Mouse (Mus musculus) forebrain, embryonic 11.5 days (tissue): ENCODE results near the gene Slc22a23. TPM values are rescaled to one million over a fixed set of nuclear protein-coding genes. Genes with fewer than 3 reads are reported as not detected.

Experiments used
- ATAC-seq: fragments of 200-750 bp; cut with Nextera tagmentation; replicated peaks from 2 replicates; pipeline ENCODE4 v1.8.0; 2017; ENCODE audit warnings: moderate TSS enrichment; ENCODE audit not compliant: low FRiP score
- DNase-seq: peaks from one replicate; pipeline ENCODE4 v3.0.0-alpha.2; 2017; ENCODE audit warnings: low spot score
- H3K27ac ChIP-seq: fragments of 300-500 bp; sonication (generic); 2 replicates; pipeline ENCODE4 v1.5.1; 2014; ENCODE audit warnings: low read depth, low read length
- H3K27me3 ChIP-seq: fragments of 300-500 bp; sonication (generic); 2 replicates; pipeline ENCODE4 v1.6.1; 2014; ENCODE audit warnings: mild to moderate bottlenecking, low read length, mixed read lengths; ENCODE audit not compliant: control insufficient read depth, insufficient read depth
- H3K36me3 ChIP-seq: fragments of 300-500 bp; sonication (generic); 2 replicates; pipeline ENCODE4 v1.6.1; 2014; ENCODE audit warnings: mild to moderate bottlenecking, low read length, moderate library complexity, mixed read lengths; ENCODE audit not compliant: control insufficient read depth, insufficient read depth
- H3K4me1 ChIP-seq: fragments of 300-500 bp; sonication (generic); replicated peaks from 2 replicates; pipeline ENCODE4 v1.6.1; 2014; ENCODE audit warnings: low read length, mixed read lengths; ENCODE audit not compliant: control insufficient read depth, insufficient read depth
- H3K4me2 ChIP-seq: fragments of 300-500 bp; sonication (generic); 2 replicates; pipeline ENCODE4 v1.6.1; 2014; ENCODE audit warnings: low read depth, mild to moderate bottlenecking, low read length, moderate library complexity, mixed read lengths; ENCODE audit not compliant: severe bottlenecking
- H3K4me3 ChIP-seq: fragments of 300-500 bp; sonication (generic); 2 replicates; pipeline ENCODE4 v1.5.1; 2014; ENCODE audit warnings: low read depth, low read length
- H3K9ac ChIP-seq: fragments of 300-500 bp; sonication (generic); 2 replicates; pipeline ENCODE4 v1.6.1; 2014; ENCODE audit warnings: low read length
- H3K9me3 ChIP-seq: fragments of 300-500 bp; sonication (generic); 2 replicates; pipeline ENCODE4 v1.6.1; 2016; ENCODE audit warnings: low read length, mixed read lengths; ENCODE audit not compliant: control insufficient read depth
- WGBS: fragments of 180-500 bp; shearing (Covaris S2); extraction: QIAGEN DNeasy Blood & Tissue Kit; methylation state at CpG from one replicate; pipeline ENCODE4 v1.1.7; 2014; 5-methylcytosine and 5-hydroxymethylcytosine counted together
- polyA plus RNA-seq: library from polyadenylated mRNA; unstranded; fragments of >200 nt; fragmentation: Nextera tagmentation; extraction: Ambion mirVana; gene quantifications from 2 replicates; pipeline ENCODE4 v1.2.1, GENCODE M21; 2014

Gene Slc22a23
- polyA plus RNA-seq, 1 experiment from 2014 or later: 16.9 TPM

DNA sequence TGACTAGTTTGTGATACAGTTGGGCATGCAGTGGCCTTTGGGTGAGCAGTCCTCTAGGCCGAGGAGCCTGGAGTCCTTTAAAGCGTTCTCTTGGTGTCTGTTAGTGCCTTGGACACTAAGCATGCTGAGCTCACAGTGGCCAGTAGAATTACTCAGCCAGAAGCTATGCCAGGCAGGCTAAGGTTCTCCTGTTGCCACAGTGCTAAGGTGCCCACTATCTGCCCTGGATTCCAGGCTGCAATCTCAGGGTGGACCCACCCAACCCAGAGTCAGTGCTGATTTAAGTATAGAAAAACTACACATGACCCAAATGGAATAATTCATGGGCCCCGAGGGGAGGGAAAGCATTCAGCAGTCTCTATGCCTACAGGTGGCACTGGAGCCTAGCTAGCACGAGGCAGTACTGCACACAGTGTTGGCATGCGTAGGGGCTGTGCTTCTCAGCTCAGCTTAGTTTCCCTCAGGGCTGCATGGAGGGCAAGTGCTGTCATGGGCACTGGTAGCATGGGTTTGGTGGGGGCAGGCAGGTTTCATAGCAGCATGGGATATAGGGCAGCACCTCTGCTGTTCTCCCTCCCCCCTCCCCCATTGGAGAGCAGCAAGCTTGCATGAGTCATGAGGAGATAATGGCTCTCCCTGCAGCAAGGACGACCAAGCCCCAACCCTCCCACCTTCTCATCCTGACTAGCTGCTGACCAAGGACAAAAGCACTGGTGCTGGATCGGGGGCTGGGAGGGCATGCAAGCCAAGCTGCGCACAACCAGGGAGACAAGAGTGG is 152.4 kb downstream of the Slc22a23 start:
- Histone ChIP-seq H3K4me3 (no peak overlapping the region), H3K9ac (no peak overlapping the region), H3K27ac (no peak overlapping the region), H3K9me3 (no peaks in the 10 kb centered on the region), H3K4me1 (peaks cover 9% of the 10 kb centered on the region), H3K36me3 (peaks cover 6% of the 10 kb centered on the region; the same call in 1 of the 2 replicates), H3K27me3 (no peaks in the 10 kb centered on the region), H3K4me2 (no peak overlapping the region)
- peak; percentile 64; the same call in 1 of the 2 replicates for ATAC-seq
- no peak for DNase-seq
- WGBS: 72% methylated on average over 8 of the region's 8 CpGs

DNA sequence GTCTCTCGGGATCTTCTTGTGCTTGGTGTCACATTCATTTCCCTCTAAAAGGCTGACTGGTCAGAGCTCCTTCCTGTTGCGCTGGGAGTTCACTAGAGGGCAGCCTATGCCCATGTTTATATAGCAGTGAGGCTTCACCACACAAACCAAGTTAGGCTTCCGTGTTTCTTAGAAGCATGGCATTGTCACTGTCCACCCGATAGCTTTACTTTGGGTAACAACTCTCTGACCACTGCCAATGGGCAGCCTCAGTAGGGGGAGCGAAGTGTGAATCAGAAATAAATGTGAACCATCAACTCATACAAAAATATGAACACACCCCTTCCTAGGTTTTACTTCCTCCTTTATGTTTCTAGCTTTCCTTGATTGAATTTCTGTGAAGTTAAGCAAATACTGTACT is 157.4 kb downstream of the Slc22a23 start:
- Histone ChIP-seq H3K9me3 (no peaks in the 10 kb centered on the region), H3K9ac (no peak overlapping the region), H3K4me1 (no peaks in the 10 kb centered on the region), H3K27me3 (no peaks in the 10 kb centered on the region), H3K4me3 (no peak overlapping the region), H3K4me2 (no peak overlapping the region), H3K36me3 (no peaks in the 10 kb centered on the region; the same call in 1 of the 2 replicates), H3K27ac (no peak overlapping the region)
- ATAC-seq (peak; percentile 86), DNase-seq (peak; percentile 69)
- WGBS: 14% methylated on average over 5 of the region's 5 CpGs

DNA sequence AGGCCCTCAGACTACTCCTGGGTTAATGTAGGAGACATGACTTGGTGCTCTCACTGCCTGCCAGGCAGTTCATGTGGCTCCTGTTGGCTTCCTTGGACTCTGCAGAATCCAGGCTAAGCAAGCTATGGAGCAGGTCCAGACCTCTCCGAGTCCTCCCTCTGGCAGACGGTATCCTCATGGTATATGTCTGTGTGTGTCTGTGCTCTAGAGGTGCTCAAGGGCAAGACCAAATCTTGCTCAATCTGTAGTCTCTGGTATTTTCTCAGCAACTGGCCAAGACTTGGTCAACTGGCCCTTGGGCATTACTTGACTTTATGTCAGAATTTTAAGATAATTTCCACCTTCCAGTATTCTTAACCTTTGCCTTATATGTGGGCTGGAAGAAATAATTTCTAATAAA is 159.6 kb downstream of the Slc22a23 start:
- Histone ChIP-seq H3K27ac (no peak overlapping the region), H3K36me3 (peaks cover 5% of the 10 kb centered on the region; the same call in 1 of the 2 replicates), H3K27me3 (no peaks in the 10 kb centered on the region), H3K4me3 (no peak overlapping the region), H3K9me3 (no peaks in the 10 kb centered on the region), H3K4me1 (no peaks in the 10 kb centered on the region), H3K4me2 (no peak overlapping the region), H3K9ac (no peak overlapping the region)
- ATAC-seq: no peak
- no peak for DNase-seq
- 100% methylated on average over 2 of the region's 2 CpGs for WGBS

GRCm38 (mm10) chr13:34181624-34182023 is 163.4 kb downstream of the Slc22a23 start:
- Histone ChIP-seq H3K36me3 (peaks cover 5% of the 10 kb centered on the region; the same call in 1 of the 2 replicates), H3K27ac (no peak overlapping the region), H3K4me3 (no peak overlapping the region), H3K4me2 (no peak overlapping the region), H3K9me3 (no peaks in the 10 kb centered on the region), H3K9ac (no peak overlapping the region), H3K4me1 (no peaks in the 10 kb centered on the region), H3K27me3 (no peaks in the 10 kb centered on the region)
- WGBS: 88% methylated on average over 5 of the region's 5 CpGs
- DNase-seq: no peak
- no peak for ATAC-seq

- no peak for DNase-seq
- H3K27ac ChIP-seq: no peak overlapping the region
- 91% methylated on average over 6 of the region's 6 CpGs for WGBS
- no peaks in the 10 kb centered on the region for H3K27me3 ChIP-seq
- no peak overlapping the region for H3K9ac ChIP-seq
- no peaks in the 10 kb centered on the region for H3K9me3 ChIP-seq
- no peaks in the 10 kb centered on the region for H3K4me1 ChIP-seq
- no peak for ATAC-seq
- no peak overlapping the region for H3K4me3 ChIP-seq
- H3K4me2 ChIP-seq: no peak overlapping the region
- H3K36me3 ChIP-seq: no peaks in the 10 kb centered on the region; the same call in 1 of the 2 replicates
Observed at GRCm38 (mm10) chr13:34174025-34174424, 171.0 kb downstream of the Slc22a23 start.

- Histone ChIP-seq H3K4me1 (peaks cover 2% of the 10 kb centered on the region; the same call in 1 of the 2 replicates), H3K4me3 (peak overlapping the region; percentile 69), H3K27me3 (no peaks in the 10 kb centered on the region), H3K36me3 (peaks cover 7% of the 10 kb centered on the region; the same call in 1 of the 2 replicates), H3K9me3 (0 out of 2 replicates have a peak, but pooled peaks cover 2% of the 10 kb centered on the region), H3K4me2 (peak overlapping the region; percentile 56), H3K27ac (peak overlapping the region; percentile 84; the same call in 1 of the 2 replicates), H3K9ac (peak overlapping the region; percentile 69)
- 47% methylated on average over 12 of the region's 12 CpGs for WGBS
- no peak for DNase-seq
- no peak; the same call in 1 of the 2 replicates for ATAC-seq
Observed at GRCm38 (mm10) chr13:34163304-34163975, 181.5 kb downstream of the Slc22a23 start.

- H3K4me3 ChIP-seq: peak within 1 kb of the TSS; percentile 69
- H3K4me2 ChIP-seq: peak within 1 kb of the TSS; percentile 56
- H3K9me3 ChIP-seq: 0 out of 2 replicates have a peak, but pooled peaks cover 2% of the 10 kb centered on the region
- H3K36me3 ChIP-seq: peaks cover 7% of the 10 kb centered on the region; the same call in 1 of the 2 replicates
- WGBS: 3% methylated on average over 44 of the region's 44 CpGs
- H3K4me1 ChIP-seq: peaks cover 2% of the 10 kb centered on the region; the same call in 1 of the 2 replicates
- DNase-seq (peak; percentile 95), ATAC-seq (peak; percentile 95)
- H3K27ac ChIP-seq: peak within 1 kb of the TSS; percentile 84
- no peaks in the 10 kb centered on the region for H3K27me3 ChIP-seq
- H3K9ac ChIP-seq: peak within 1 kb of the TSS; percentile 69
Observed at GRCm38 (mm10) chr13:34162491-34163303, 182.3 kb downstream of the Slc22a23 start, which contains the start of gene Psmg4. Gene Psmg4, plus strand, starts transcription at chr13:34162964.

DNA sequence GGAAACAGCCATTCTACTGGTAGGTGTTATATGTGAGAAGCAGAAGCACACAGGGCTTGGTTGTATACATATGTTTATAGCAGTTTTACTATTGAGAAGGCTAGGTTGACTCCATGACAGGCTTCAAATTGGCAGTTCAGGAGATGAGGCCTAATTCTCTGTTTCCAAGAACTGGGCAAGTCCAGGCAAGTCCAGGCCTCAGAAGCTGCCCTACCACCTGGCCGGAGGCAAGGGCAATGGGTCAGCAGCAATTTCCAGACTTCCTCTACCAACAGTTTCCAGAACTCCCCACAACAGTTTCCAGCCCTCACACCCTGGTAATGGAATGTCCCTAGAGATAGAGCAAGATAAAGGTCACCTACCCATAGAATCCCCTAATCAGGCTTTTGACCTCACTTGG is 185.1 kb downstream of the Slc22a23 start:
- ATAC-seq: no peak
- WGBS: 95% methylated on average over 1 of the region's 1 CpGs
- no peaks in the 10 kb centered on the region for H3K36me3 ChIP-seq
- peak; percentile 19 for DNase-seq
- H3K27me3 ChIP-seq: no peaks in the 10 kb centered on the region
- peaks cover 2% of the 10 kb centered on the region; the same call in 1 of the 2 replicates for H3K4me1 ChIP-seq
- H3K4me3 ChIP-seq: no peak overlapping the region
- H3K4me2 ChIP-seq: no peak overlapping the region
- no peaks in the 10 kb centered on the region for H3K9me3 ChIP-seq
- H3K27ac ChIP-seq: no peak overlapping the region
- H3K9ac ChIP-seq: no peak overlapping the region
